Mouse (Mus musculus) liver, postnatal 0 days (tissue): ENCODE results near the gene Ackr4.

Experiments used
- CTCF ChIP-seq: sonication (generic); IDR thresholded peaks from 2 replicates; pipeline ENCODE4 v1.5.1; 2016; ENCODE audit warnings: antibody characterized with exemption, low read depth
- EP300 ChIP-seq: IDR thresholded peaks from 2 replicates; pipeline ENCODE4 v1.6.1; 2016; ENCODE audit warnings: antibody characterized with exemption, low read depth, mild to moderate bottlenecking

- TF ChIP-seq CTCF (no peak), EP300 (no peak)
Observed at GRCm38 (mm10) chr9:104070241-104070640, 56.5 kb downstream of the Ackr4 start.
